Mouse (Mus musculus): ENCODE measurements at regions not wholly inside any gene's neighbourhood (a gene's known extent, or its start where the extent isn't known, plus 50 kb on each side); places are given as distances from the start of the nearest gene placed in this dataset.

DNA sequence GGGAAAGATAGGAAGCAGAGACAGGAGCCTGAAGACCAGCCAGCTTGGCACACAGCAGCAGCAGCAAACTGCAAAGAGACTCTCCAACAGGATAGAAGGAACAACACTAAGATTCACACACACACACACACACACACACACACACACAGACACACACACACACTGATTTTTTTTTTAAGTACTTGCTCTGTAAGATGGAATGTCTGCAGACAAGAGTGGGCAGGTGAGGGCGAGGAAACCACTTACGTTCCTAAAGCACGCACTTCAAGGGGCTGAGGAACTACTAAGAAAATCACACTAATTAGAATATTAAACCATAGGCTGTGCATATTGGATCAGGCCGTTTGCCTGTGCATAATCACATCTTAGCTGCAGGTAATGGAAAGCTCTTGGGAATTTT is 237.8 kb upstream of the Prok2 start:
- Histone ChIP-seq H3K27me3 (peaks cover 2% of the 10 kb centered on the region; the same call in 1 of the 2 replicates), H3K36me3 (no peaks in the 10 kb centered on the region), H3K9ac (no peak overlapping the region), H3K4me2 (replicated peaks) (no peak overlapping the region), H3K9me3 (replicated peaks) (0 out of 2 replicates have a peak, but pooled peaks cover 4% of the 10 kb centered on the region), H3K27ac (no peak overlapping the region), H3K4me3 (no peak overlapping the region), H3K4me1 (peaks cover 10% of the 10 kb centered on the region; the same call in 1 of the 2 replicates)
- no peak for ATAC-seq (ENCODE audit: low FRiP score)
- 85% methylated on average over 4 of the region's 4 CpGs for WGBS

- Histone ChIP-seq H3K9ac (no peak overlapping the region), H3K9me3 (replicated peaks) (no peaks in the 10 kb centered on the region), H3K4me1 (peaks cover 13% of the 10 kb centered on the region; the same call in 1 of the 2 replicates), H3K36me3 (no peaks in the 10 kb centered on the region), H3K4me3 (no peak overlapping the region), H3K27ac (no peak overlapping the region), H3K27me3 (peaks cover 3% of the 10 kb centered on the region), H3K4me2 (replicated peaks) (no peak overlapping the region)
- ATAC-seq (ENCODE audit: low FRiP score) = no peak
- 52% methylated on average over 4 of the region's 4 CpGs for WGBS
Measured at GRCm38 (mm10) chr6:99959371-99959770, 233.2 kb upstream of the Prok2 start.

DNA sequence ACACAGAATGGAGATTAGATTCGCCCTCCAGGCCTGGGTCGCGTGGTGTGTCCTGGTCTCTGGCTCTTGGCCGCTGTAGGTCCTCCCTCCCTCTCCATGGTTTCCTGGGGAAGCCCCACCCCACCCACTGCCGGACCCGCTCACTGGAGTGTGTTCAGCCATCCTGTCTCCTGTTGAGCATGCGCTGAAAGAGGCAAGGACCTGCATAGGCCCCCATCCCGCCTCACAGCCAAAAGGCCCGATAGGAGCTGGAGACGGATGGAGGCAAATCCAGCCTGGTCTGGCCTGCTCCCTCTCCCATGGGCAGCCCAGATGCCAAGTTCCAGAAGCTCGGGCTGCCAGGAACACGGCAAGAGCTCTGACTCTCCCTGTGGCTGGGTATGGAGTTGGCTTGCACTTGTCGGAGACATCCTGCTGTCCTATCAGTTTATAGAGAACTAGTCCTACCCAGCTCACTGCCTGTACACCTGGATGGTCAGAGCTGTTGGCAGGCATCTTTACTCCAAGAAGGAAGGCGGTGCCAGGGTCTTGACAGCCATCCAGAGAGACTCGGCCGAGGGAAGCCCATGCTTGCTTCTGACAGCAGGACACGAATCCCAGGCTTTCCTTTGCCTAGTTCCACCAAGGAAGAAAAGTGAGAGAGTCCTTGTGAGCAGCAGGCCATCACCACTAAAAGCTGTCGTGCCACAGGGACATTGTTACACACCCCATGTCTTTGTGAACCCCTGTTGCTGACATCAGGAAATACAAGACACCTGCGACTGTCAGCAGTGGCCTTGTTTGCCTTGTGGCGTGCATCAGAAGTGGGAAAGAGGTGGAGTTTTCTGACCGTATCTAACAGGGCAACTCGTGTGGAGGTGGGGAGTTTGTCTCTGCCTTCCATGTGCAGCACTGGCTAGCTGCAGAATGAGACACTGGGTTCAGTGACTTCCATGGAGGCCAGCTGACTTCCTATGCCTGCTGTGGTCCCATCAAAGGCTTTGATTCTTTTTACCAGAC is 228.9 kb upstream of the Prok2 start:
- Histone ChIP-seq H3K9ac (no peak overlapping the region), H3K9me3 (replicated peaks) (no peaks in the 10 kb centered on the region)
- ATAC-seq (ENCODE audit: low FRiP score) = peak; percentile 22; the same call in 1 of the 2 replicates

GRCm38 (mm10) chr6:99953980-99954776 is 228.0 kb upstream of the Prok2 start:
- Histone ChIP-seq H3K4me2 (replicated peaks) (no peak overlapping the region), H3K36me3 (no peaks in the 10 kb centered on the region), H3K9me3 (replicated peaks) (no peaks in the 10 kb centered on the region), H3K9ac (no peak overlapping the region), H3K4me3 (no peak overlapping the region), H3K27me3 (peaks cover 3% of the 10 kb centered on the region; the same call in 1 of the 2 replicates), H3K27ac (no peak overlapping the region), H3K4me1 (peaks cover 16% of the 10 kb centered on the region; the same call in 1 of the 2 replicates)
- ATAC-seq (ENCODE audit: low FRiP score) = 0 out of 2 replicates have a peak, but pooled peaks have one; percentile 26
- WGBS = 69% methylated on average over 11 of the region's 11 CpGs

More for the DNA sequence above, 228.9 kb upstream of the Prok2 start:
- Histone ChIP-seq H3K27ac (no peak overlapping the region), H3K4me2 (replicated peaks) (no peak overlapping the region), H3K36me3 (no peaks in the 10 kb centered on the region), H3K4me1 (peaks cover 18% of the 10 kb centered on the region; the same call in 1 of the 2 replicates), H3K27me3 (peaks cover 3% of the 10 kb centered on the region; the same call in 1 of the 2 replicates), H3K4me3 (no peak overlapping the region)
- WGBS = 80% methylated on average over 22 of the region's 22 CpGs

DNA sequence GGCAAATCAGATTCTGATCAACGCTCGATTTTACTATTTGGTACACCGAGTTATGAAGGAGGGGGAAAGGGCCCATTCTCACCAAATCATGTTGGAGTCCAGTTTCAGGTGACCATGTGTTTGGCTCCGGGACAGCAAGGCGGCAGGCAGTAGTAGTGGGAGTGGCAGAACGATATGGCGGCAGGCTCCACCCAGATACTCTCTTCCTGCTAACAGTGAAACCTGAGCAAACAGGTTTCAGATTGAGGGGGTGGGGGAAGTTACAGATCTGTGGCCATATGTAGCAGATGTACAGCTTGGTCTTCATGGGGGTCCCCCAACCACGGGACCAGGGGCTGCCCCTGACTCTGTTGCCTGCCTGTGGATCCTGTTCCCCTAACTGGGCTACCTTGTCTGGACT is 224.6 kb upstream of the Prok2 start:
- no peak overlapping the region for H3K4me3 ChIP-seq
- no peak overlapping the region for H3K27ac ChIP-seq
- H3K9me3 ChIP-seq (replicated peaks) = no peaks in the 10 kb centered on the region
- H3K9ac ChIP-seq = no peak overlapping the region
- 95% methylated on average over 8 of the region's 8 CpGs for WGBS
- peaks cover 18% of the 10 kb centered on the region; the same call in 1 of the 2 replicates for H3K4me1 ChIP-seq
- peaks cover 5% of the 10 kb centered on the region for H3K27me3 ChIP-seq
- H3K36me3 ChIP-seq = no peaks in the 10 kb centered on the region
- H3K4me2 ChIP-seq (replicated peaks) = no peak overlapping the region
- ATAC-seq (ENCODE audit: low FRiP score) = no peak

- H3K27ac ChIP-seq = no peak overlapping the region
- H3K9ac ChIP-seq = no peak overlapping the region
- H3K4me1 ChIP-seq = peaks cover 7% of the 10 kb centered on the region; the same call in 1 of the 2 replicates
- H3K4me3 ChIP-seq = no peak overlapping the region
- no peaks in the 10 kb centered on the region for H3K9me3 ChIP-seq (replicated peaks)
- no peak overlapping the region for H3K4me2 ChIP-seq (replicated peaks)
- no peak for ATAC-seq (ENCODE audit: low FRiP score)
- peaks cover 9% of the 10 kb centered on the region; the same call in 1 of the 2 replicates for H3K27me3 ChIP-seq
- 39% methylated on average over 2 of the region's 2 CpGs for WGBS
- no peaks in the 10 kb centered on the region for H3K36me3 ChIP-seq
Measured at GRCm38 (mm10) chr6:99946917-99947316, 220.7 kb upstream of the Prok2 start.

- Histone ChIP-seq H3K9me3 (replicated peaks) (no peaks in the 10 kb centered on the region), H3K4me3 (no peak overlapping the region), H3K27me3 (peaks cover 10% of the 10 kb centered on the region), H3K36me3 (no peaks in the 10 kb centered on the region), H3K9ac (no peak overlapping the region), H3K4me2 (replicated peaks) (no peak overlapping the region), H3K27ac (no peak overlapping the region), H3K4me1 (peaks cover 4% of the 10 kb centered on the region; the same call in 1 of the 2 replicates)
- ATAC-seq (ENCODE audit: low FRiP score) = no peak
- 72% methylated on average over 3 of the region's 3 CpGs for WGBS
Measured at GRCm38 (mm10) chr6:99946481-99946880, 220.3 kb upstream of the Prok2 start.

GRCm38 (mm10) chr6:99945691-99946090 is 219.5 kb upstream of the Prok2 start:
- Histone ChIP-seq H3K9ac (no peak overlapping the region), H3K27ac (no peak overlapping the region), H3K36me3 (no peaks in the 10 kb centered on the region), H3K27me3 (peaks cover 10% of the 10 kb centered on the region), H3K9me3 (replicated peaks) (no peaks in the 10 kb centered on the region), H3K4me1 (peaks cover 3% of the 10 kb centered on the region; the same call in 1 of the 2 replicates), H3K4me3 (no peak overlapping the region), H3K4me2 (replicated peaks) (no peak overlapping the region)
- ATAC-seq (ENCODE audit: low FRiP score) = no peak
- WGBS = 95% methylated on average over 2 of the region's 2 CpGs

- WGBS = 77% methylated on average over 1 of the region's 1 CpGs
- no peaks in the 10 kb centered on the region for H3K9me3 ChIP-seq (replicated peaks)
- no peak overlapping the region for H3K4me2 ChIP-seq (replicated peaks)
- no peak overlapping the region for H3K27ac ChIP-seq
- H3K36me3 ChIP-seq = no peaks in the 10 kb centered on the region
- ATAC-seq (ENCODE audit: low FRiP score) = no peak
- H3K9ac ChIP-seq = no peak overlapping the region
- H3K27me3 ChIP-seq = peaks cover 10% of the 10 kb centered on the region
- no peak overlapping the region for H3K4me3 ChIP-seq
- H3K4me1 ChIP-seq = peaks cover 9% of the 10 kb centered on the region
Measured at GRCm38 (mm10) chr6:99942958-99943357, 216.8 kb upstream of the Prok2 start.

DNA sequence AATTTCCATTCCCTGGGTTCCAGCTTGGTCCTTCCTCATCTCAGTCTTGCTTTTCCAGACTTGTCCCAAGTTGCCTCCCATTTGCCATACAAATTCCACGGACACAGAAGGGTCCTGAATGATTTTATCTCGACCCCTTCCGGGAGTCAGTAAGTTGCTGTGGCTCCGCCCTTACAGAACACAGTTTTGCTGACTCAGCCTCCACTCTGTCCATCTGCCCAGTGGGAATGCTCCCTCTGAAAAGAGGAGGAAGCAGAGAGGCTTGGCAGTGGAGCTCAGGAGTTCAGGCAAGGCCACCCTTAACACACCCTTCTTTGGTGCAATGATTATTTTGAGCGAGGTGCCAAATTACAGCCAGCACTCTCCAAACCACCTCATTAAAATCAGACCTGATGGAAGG is 213.9 kb upstream of the Prok2 start:
- Histone ChIP-seq H3K9me3 (replicated peaks) (no peaks in the 10 kb centered on the region), H3K4me2 (replicated peaks) (no peak overlapping the region), H3K9ac (no peak overlapping the region), H3K4me1 (peaks cover 7% of the 10 kb centered on the region), H3K27me3 (peaks cover 6% of the 10 kb centered on the region; the same call in 1 of the 2 replicates), H3K36me3 (no peaks in the 10 kb centered on the region), H3K4me3 (no peak overlapping the region), H3K27ac (no peak overlapping the region)
- ATAC-seq (ENCODE audit: low FRiP score) = no peak
- 73% methylated on average over 5 of the region's 5 CpGs for WGBS

DNA sequence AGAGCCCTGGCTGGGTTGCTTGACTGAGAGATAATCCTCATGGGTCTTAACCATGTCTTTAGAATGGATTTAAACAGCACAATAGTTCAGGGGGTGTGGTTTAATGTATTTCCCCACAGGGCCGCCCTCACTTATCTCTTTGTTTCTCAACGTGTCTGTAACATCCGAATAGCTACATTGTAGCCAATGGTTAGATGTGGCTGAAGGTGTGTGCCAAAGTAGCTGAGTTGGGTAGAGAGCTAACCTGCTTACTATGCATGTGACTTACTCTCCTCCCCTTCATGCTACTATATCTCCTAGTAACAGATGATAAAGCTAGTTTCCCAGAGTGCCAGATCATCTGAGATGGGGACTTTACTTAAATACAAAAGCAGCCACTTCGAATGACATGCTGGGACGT is 213.2 kb upstream of the Prok2 start:
- H3K9ac ChIP-seq = no peak overlapping the region
- no peak overlapping the region for H3K4me2 ChIP-seq (replicated peaks)
- 61% methylated on average over 5 of the region's 5 CpGs for WGBS
- no peak overlapping the region for H3K27ac ChIP-seq
- no peaks in the 10 kb centered on the region for H3K36me3 ChIP-seq
- H3K4me1 ChIP-seq = peaks cover 7% of the 10 kb centered on the region
- no peaks in the 10 kb centered on the region for H3K9me3 ChIP-seq (replicated peaks)
- no peak overlapping the region for H3K4me3 ChIP-seq
- peaks cover 4% of the 10 kb centered on the region; the same call in 1 of the 2 replicates for H3K27me3 ChIP-seq
- ATAC-seq (ENCODE audit: low FRiP score) = no peak

DNA sequence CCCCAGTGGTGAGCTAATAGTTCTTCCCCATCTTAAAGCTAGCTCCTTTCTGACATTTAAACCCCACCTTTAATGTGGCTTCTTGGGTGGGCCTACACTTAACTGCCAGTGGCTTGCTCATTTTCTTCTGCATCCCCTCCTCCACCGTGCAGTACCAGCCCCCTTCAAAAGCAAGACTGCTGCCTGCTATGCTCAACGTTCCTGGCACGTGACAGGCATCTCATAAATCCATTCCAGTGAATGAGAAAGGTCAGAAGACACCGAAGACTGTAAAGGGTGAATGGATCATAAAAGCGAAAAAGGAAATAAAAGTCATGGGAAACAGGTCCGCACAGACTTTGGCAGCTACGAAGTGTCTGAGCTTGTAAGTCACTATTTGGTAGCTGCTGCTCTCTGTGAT is 212.8 kb upstream of the Prok2 start:
- Histone ChIP-seq H3K27me3 (peaks cover 6% of the 10 kb centered on the region; the same call in 1 of the 2 replicates), H3K4me3 (no peak overlapping the region)

More for the DNA sequence above, 212.8 kb upstream of the Prok2 start:
- Histone ChIP-seq H3K4me2 (replicated peaks) (no peak overlapping the region), H3K9ac (no peak overlapping the region), H3K4me1 (peaks cover 11% of the 10 kb centered on the region), H3K27ac (no peak overlapping the region), H3K9me3 (replicated peaks) (no peaks in the 10 kb centered on the region), H3K36me3 (no peaks in the 10 kb centered on the region)
- WGBS = 65% methylated on average over 7 of the region's 7 CpGs
- no peak for ATAC-seq (ENCODE audit: low FRiP score)

All from hindbrain, embryonic 12.5 days (tissue).